Mouse (Mus musculus): ENCODE results near the gene Hoxa3.

- TF ChIP-seq POLR2A (IDR thresholded peaks at IDR 0.05; ENCODE audit: borderline replicate concordance, extremely low read depth, low read depth, low read length), result no peak
- TF ChIP-seq CTCF (IDR thresholded peaks at IDR 0.05; ENCODE audit: insufficient read depth, low read length), result no peak
These were observed 44.7 kb downstream of the Hoxa3 start for GRCm38 (mm10) chr6:52168191-52169055.

Data from lung, adult 2 months (tissue).